Mouse (Mus musculus) lung, postnatal 10 days (tissue): ENCODE measurements around the gene Asb12.
A peak's percentile ranks its signal among the peaks of the same experiment; 100 is the strongest.
"Not testable (repeated sequence)": the region's sequence is repeated elsewhere in the genome, so short reads cannot be mapped to it uniquely, and the experiment has no call there.

Experiments
- DNase-seq: peaks from one replicate; pipeline ENCODE4 v3.0.0; 2021

Gene Asb12

GRCm38 (mm10) chrX:95557887-95558286, at the start of gene Asb12, which contains the start of gene Pfn5:
Gene Asb12 (minus strand): TSS chrX:95557987.
Gene Pfn5 (plus strand): TSS chrX:95558104.
- no peak for DNase-seq

GRCm38 (mm10) chrX:95600609-95601008, 42.8 kb upstream of the Asb12 start:
- no peak for DNase-seq

- no peak for DNase-seq
Observed at GRCm38 (mm10) chrX:95554321-95554720, 3.5 kb downstream of the Asb12 start.

GRCm38 (mm10) chrX:95535493-95535892, 22.3 kb downstream of the Asb12 start:
- DNase-seq = not testable (repeated sequence)

- DNase-seq = no peak
Observed at GRCm38 (mm10) chrX:95525166-95525565, 32.6 kb downstream of the Asb12 start.

GRCm38 (mm10) chrX:95523883-95524282, 33.9 kb downstream of the Asb12 start:
- DNase-seq = no peak

- DNase-seq = no peak
Observed at GRCm38 (mm10) chrX:95457166-95457565, 100.6 kb downstream of the Asb12 start.

GRCm38 (mm10) chrX:95445866-95446265, 111.9 kb downstream of the Asb12 start:
- DNase-seq = peak; percentile 46

GRCm38 (mm10) chrX:95445141-95445540, 112.6 kb downstream of the Asb12 start:
- no peak for DNase-seq

- peak; percentile 94 for DNase-seq
Observed at GRCm38 (mm10) chrX:95444776-95445111, 113.0 kb downstream of the Asb12 start, which contains the start of gene Amer1. Gene Amer1 (minus strand): TSS chrX:95444872.

GRCm38 (mm10) chrX:95443898-95444775, 113.7 kb downstream of the Asb12 start:
- DNase-seq = peak; percentile 54

- DNase-seq = no peak
Observed at GRCm38 (mm10) chrX:95443390-95443789, 114.4 kb downstream of the Asb12 start.

GRCm38 (mm10) chrX:95442261-95442660, 115.5 kb downstream of the Asb12 start:
- DNase-seq = no peak

- no peak for DNase-seq
Observed at GRCm38 (mm10) chrX:95441290-95441689, 116.5 kb downstream of the Asb12 start.

GRCm38 (mm10) chrX:95438491-95438890, 119.3 kb downstream of the Asb12 start:
- DNase-seq = no peak

- peak; percentile 43 for DNase-seq
Observed at GRCm38 (mm10) chrX:95437236-95437635, 120.6 kb downstream of the Asb12 start.
